Mouse (Mus musculus) hindbrain, embryonic 16.5 days (tissue): ENCODE data around the gene Gtpbp8. TPM values are rescaled to one million over a fixed set of nuclear protein-coding genes. Genes with fewer than 3 reads are reported as not detected.

ENCODE experiments used
- ATAC-seq: fragments of 200-750 bp; cut with Nextera tagmentation; 2 replicates; pipeline ENCODE4 v1.8.0; 2017; ENCODE audit warnings: moderate TSS enrichment, moderate library complexity
- H3K27ac ChIP-seq: fragments of 300-500 bp; sonication (generic); 2 replicates; pipeline ENCODE4 v1.5.1; 2014; ENCODE audit warnings: low read depth, mild to moderate bottlenecking, control low read depth, low read length, moderate library complexity
- H3K27me3 ChIP-seq: fragments of 300-500 bp; sonication (generic); replicated peaks from 2 replicates; pipeline ENCODE4 v1.6.1; 2014; ENCODE audit warnings: low read length; ENCODE audit not compliant: control insufficient read depth, insufficient read depth
- H3K36me3 ChIP-seq: fragments of 300-500 bp; sonication (generic); 2 replicates; pipeline ENCODE4 v1.6.1; 2014; ENCODE audit warnings: mild to moderate bottlenecking, low read length, moderate library complexity, mixed read lengths; ENCODE audit not compliant: control insufficient read depth, insufficient read depth
- H3K4me1 ChIP-seq: fragments of 300-500 bp; sonication (generic); 2 replicates; pipeline ENCODE4 v1.6.1; 2014; ENCODE audit warnings: low read depth, low read length; ENCODE audit not compliant: control insufficient read depth, insufficient read depth
- H3K4me2 ChIP-seq: fragments of 300-500 bp; sonication (generic); 2 replicates; pipeline ENCODE4 v1.6.1; 2014; ENCODE audit warnings: mild to moderate bottlenecking, low read length, control low read depth, moderate library complexity
- H3K4me3 ChIP-seq: fragments of 300-500 bp; sonication (generic); 2 replicates; pipeline ENCODE4 v1.5.1; 2014; ENCODE audit warnings: mild to moderate bottlenecking, low read length, control low read depth, moderate library complexity
- H3K9ac ChIP-seq: fragments of 300-500 bp; sonication (generic); 2 replicates; pipeline ENCODE4 v1.6.1; 2014; ENCODE audit warnings: low read depth, mild to moderate bottlenecking, control low read depth, low read length, moderate library complexity
- H3K9me3 ChIP-seq: fragments of 300-500 bp; sonication (generic); 2 replicates; pipeline ENCODE4 v1.6.1; 2014; ENCODE audit warnings: mild to moderate bottlenecking, low read length, moderate library complexity; ENCODE audit not compliant: control insufficient read depth
- WGBS: fragments of 180-500 bp; shearing (Covaris S2); extraction: QIAGEN DNeasy Blood & Tissue Kit; methylation state at CpG from one replicate; pipeline ENCODE4 v1.1.7; 2014; 5-methylcytosine and 5-hydroxymethylcytosine counted together
- polyA plus RNA-seq: library from polyadenylated mRNA; unstranded; fragments of >200 nt; fragmentation: Nextera tagmentation; extraction: Ambion mirVana; gene quantifications from 2 replicates; pipeline ENCODE4 v1.2.1, GENCODE M21; 2015

Gene Gtpbp8
- polyA plus RNA-seq, 1 experiment from 2014 or later, result 35.4 TPM

DNA sequence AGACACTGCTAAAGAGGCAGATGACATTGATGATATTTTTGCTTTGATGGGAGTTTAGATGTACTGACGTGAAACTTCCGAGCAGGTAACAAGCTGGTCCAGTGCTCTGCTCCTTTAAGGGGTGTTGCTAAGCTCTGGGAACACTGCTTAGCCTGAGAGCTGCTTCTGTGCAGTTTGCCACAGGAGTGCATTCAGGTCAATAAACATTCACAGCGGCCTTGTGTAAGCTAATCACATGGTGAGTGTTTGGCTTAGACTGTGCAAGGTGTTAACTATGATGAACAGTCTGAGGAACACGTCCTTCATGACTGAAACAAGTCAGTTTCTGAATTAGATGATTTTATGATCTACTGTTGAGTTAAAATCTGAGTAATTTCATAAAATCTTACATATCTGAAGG is 10.0 kb downstream of the Gtpbp8 start:
- Histone ChIP-seq H3K4me2 (no peak overlapping the region), H3K27me3 (no peaks in the 10 kb centered on the region), H3K27ac (no peak overlapping the region), H3K4me1 (no peaks in the 10 kb centered on the region), H3K4me3 (no peak overlapping the region), H3K9ac (no peak overlapping the region), H3K9me3 (no peaks in the 10 kb centered on the region), H3K36me3 (peaks cover 42% of the 10 kb centered on the region)
- 88% methylated on average over 4 of the region's 4 CpGs for WGBS
- no peak for ATAC-seq

DNA sequence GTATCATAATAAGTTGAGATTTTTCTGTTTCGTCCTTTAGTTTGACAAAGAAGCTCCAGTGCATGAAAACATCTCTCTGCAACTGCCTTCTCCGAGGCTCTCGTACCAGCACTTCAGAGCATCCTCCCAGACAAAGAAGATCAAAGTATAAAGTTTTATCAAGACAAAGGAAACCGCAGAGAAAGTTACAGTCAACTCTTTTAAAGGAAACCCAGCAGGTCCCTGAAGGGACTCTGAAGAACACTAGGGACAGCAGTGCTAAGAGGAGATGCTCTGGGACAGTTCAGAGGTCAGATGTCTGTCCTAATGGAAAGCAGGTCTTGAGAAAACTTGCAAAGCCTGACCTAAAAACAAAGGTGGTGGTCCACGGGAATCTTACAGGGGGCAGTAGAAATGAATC is 10.5 kb downstream of the Gtpbp8 start:
- Histone ChIP-seq H3K4me2 (no peak overlapping the region), H3K4me3 (no peak overlapping the region), H3K4me1 (no peaks in the 10 kb centered on the region), H3K27me3 (no peaks in the 10 kb centered on the region), H3K36me3 (peaks cover 42% of the 10 kb centered on the region), H3K27ac (no peak overlapping the region), H3K9me3 (no peaks in the 10 kb centered on the region), H3K9ac (no peak overlapping the region)
- no peak for ATAC-seq
- 89% methylated on average over 5 of the region's 5 CpGs for WGBS

DNA sequence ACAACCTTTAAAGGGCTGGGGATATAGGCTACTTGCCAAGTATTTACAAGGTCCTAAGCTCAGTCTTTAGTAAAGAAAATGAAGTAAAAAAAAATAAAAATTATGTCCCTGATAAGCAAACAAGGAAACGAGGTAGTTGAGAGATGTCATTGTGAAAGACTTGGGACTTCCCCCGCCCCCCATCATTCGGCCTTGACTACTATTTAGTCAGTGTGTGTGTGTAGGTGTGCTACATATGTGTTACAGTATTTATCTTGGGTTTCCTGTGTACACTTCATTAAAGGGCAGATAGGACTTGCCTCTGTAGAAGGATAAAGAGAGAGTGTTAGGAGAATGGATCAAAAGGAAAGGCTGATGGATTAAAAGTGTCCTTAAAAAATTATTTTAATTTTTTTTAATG is 12.1 kb downstream of the Gtpbp8 start:
- Histone ChIP-seq H3K4me1 (no peaks in the 10 kb centered on the region), H3K27ac (no peak overlapping the region), H3K36me3 (peaks cover 45% of the 10 kb centered on the region), H3K9ac (no peak overlapping the region), H3K27me3 (no peaks in the 10 kb centered on the region), H3K4me2 (no peak overlapping the region), H3K9me3 (no peaks in the 10 kb centered on the region), H3K4me3 (no peak overlapping the region)
- 86% methylated on average over 3 of the region's 3 CpGs for WGBS
- ATAC-seq, result no peak

DNA sequence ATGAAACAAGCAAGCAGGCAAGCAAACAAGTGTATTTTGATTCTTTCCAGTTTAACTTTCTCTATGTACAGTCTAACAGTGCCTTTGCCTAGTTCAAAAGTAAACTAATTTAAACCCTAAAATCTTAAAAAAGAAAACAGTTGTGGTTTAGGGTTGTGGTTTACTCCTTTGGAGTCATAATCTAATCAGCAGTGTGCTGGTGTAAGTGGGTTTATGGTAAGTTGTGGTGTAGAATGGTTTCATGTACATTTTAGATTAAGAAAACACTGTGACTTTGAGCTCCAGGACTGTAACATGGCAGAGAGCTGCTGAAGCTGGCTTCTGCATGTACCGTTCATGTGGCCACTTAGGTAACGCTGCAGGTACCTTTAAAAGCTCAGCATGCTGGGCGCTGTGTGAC is 18.6 kb downstream of the Gtpbp8 start:
- no peak for ATAC-seq
- Histone ChIP-seq H3K4me2 (no peak overlapping the region), H3K27ac (no peak overlapping the region), H3K4me1 (peaks cover 13% of the 10 kb centered on the region), H3K36me3 (peaks cover 12% of the 10 kb centered on the region), H3K4me3 (no peak overlapping the region), H3K9me3 (no peaks in the 10 kb centered on the region), H3K27me3 (no peaks in the 10 kb centered on the region), H3K9ac (no peak overlapping the region)
- WGBS, result 96% methylated on average over 3 of the region's 3 CpGs

DNA sequence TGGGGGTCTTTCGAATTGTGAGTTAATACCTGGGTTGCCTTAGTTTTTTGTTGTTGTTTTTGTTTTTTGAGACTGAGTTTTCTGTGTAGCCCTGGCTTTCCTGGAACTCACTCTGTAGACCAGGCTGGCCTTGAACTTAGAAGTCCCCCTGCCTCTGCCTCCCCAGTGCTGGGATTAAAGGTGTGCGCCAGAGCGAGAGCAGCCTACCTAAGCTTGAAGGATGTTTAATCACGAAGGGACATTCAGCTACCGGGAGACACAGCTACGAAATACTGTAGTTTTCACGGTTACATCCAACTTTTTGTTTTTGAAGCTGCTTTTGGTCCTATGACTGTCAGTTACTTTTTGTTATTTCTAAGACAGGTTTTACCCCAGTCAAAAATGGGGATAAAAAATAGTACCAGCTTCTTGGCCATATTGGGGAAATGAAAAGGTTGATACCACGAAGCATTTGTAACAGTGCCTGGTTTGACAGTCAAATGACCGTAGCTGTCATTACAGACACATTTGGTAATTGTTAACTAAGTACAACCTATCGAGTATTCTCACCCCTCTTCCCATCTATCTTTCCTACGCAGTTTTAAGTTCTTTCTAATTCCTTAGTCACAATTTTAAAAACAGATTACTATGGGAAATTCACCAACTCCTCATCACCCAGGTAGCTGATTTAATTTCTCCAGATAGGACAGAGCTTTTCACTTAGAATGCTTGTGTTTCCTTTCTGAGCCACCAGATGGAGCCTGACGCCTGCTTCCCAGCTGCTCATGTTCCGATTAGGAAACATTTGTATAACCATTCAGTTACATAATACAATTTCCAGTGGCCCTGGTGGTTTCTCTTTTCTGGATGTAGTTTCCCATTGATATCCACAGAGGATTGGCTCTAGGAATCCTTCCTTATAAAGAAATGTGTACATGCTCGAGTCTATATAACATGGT is 20.6 kb downstream of the Gtpbp8 start:
- Histone ChIP-seq H3K4me2 (peak overlapping the region; percentile 82), H3K9me3 (no peaks in the 10 kb centered on the region), H3K27ac (no peak overlapping the region), H3K9ac (peak overlapping the region; percentile 97), H3K36me3 (peaks cover 5% of the 10 kb centered on the region; the same call in 1 of the 2 replicates), H3K27me3 (no peaks in the 10 kb centered on the region), H3K4me3 (peak overlapping the region; percentile 91), H3K4me1 (peaks cover 13% of the 10 kb centered on the region)
- ATAC-seq, result no peak
- 49% methylated on average over 14 of the region's 14 CpGs for WGBS

DNA sequence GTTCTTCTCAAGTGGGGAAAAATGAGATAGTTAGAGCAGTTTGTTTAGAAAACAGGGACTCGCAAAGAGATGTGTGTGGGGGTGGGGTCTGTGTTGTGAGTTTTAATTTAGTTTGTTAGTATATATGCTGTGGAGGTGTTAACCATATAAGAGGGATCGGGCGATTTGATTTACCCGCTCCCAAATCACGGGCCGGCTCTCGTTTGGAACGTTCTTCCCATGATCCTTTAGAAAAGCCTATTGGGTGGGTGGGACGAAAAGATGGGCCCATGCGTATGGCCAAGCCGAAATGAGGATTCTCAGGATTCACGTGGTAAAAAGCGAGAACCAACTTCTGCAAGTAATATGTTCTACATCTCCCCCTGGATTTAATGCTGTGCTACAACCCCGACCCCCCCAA is 21.3 kb downstream of the Gtpbp8 start:
- Histone ChIP-seq H3K27ac (peak overlapping the region; percentile 96), H3K36me3 (0 out of 2 replicates have a peak, but pooled peaks cover 3% of the 10 kb centered on the region), H3K4me3 (peak overlapping the region; percentile 91), H3K4me1 (peaks cover 13% of the 10 kb centered on the region), H3K27me3 (no peaks in the 10 kb centered on the region), H3K4me2 (peak overlapping the region; percentile 82), H3K9ac (peak overlapping the region; percentile 97), H3K9me3 (no peaks in the 10 kb centered on the region)
- ATAC-seq, result peak; percentile 43
- under 1% methylated on average over 14 of the region's 14 CpGs for WGBS

DNA sequence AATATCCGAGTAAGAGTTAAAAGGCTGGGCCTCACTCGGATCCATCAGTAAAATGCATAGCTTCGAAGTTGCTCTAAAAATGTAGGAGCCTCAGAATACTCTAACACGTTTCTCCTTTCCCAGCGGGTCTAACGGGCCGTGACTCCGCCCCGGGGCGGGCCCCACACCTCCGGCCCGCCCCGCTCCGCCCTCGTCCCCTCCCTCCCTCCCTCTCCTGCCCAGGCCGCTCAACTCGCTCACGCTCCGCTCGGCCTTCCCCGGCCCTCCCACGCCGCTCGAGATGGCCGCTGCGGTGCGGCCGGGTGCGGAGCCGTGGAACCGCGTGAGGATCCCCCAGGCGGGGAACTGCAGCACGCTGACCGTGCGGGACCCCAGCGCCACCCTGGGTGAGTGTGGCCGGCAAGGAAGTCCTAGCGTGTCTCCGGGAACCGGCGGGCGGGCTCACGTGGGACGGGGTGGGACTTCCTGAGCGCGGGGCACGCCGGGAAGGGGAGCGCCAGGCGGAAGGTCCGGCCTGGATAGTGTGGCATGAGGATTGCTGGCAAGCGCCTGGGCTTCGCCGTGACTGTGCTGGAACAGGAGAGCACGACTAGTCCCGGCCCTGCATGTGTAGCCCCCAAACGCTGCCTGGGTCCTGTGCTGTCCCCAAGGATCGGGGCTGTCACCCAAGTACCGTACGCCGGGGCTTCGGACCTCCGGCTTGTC is 21.9 kb downstream of the Gtpbp8 start, which contains the start of gene Nepro:
Gene Nepro, plus strand, starts transcription at position 219 of the 705 bp plus-strand sequence.
- peak; percentile 98 for ATAC-seq
- no peaks in the 10 kb centered on the region for H3K27me3 ChIP-seq
- H3K4me3 ChIP-seq, result peak within 1 kb of the TSS; percentile 91
- peak within 1 kb of the TSS; percentile 97 for H3K9ac ChIP-seq
- no peaks in the 10 kb centered on the region for H3K36me3 ChIP-seq
- WGBS, result under 1% methylated on average over 50 of the region's 64 CpGs
- H3K27ac ChIP-seq, result peak within 1 kb of the TSS; percentile 96
- H3K9me3 ChIP-seq, result no peaks in the 10 kb centered on the region
- H3K4me2 ChIP-seq, result peak within 1 kb of the TSS; percentile 82
- H3K4me1 ChIP-seq, result peaks cover 13% of the 10 kb centered on the region

DNA sequence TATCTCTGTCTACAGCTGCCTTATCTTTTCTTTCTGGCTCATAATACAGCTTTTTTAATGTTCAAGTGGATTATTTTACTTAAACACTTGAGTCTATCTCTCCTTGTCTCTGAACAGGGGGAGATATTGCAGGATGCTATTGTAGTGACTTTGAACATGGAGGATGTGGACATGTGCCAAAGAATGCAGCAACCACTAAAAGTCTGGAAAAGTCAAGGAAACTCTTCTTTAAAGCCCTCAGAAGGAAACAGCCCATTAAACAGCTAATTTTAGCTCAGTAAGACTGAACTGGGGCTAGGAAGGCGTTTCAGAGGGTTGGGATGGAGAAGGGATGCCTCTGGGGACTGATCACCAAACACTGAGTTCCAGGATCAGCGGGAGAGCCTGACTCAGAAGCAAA is 23.5 kb downstream of the Gtpbp8 start:
- no peak for ATAC-seq
- Histone ChIP-seq H3K36me3 (no peaks in the 10 kb centered on the region), H3K9ac (no peak overlapping the region), H3K27ac (no peak overlapping the region), H3K4me2 (no peak overlapping the region), H3K27me3 (no peaks in the 10 kb centered on the region), H3K9me3 (no peaks in the 10 kb centered on the region), H3K4me3 (no peak overlapping the region), H3K4me1 (peaks cover 13% of the 10 kb centered on the region)
- WGBS, result 79% methylated on average over 2 of the region's 2 CpGs

DNA sequence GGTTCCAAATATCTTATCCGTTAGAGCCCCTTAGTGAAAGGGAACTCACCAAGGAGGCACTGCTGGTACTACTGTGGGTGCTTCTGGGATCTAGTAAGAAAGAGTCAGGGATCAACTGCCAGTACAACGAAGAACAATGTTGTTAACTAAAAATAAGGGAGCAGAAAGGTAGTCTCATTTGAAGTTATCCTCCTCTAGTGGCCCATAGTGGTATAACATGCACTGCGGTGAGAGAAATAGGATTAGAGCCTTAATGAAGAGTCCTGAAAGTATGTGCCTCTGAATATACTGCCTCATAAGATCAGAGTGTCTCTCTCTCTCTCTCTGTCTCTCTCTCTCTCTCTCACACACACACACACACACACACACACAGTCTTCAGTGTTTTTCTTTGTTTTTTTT is 25.6 kb downstream of the Gtpbp8 start:
- Histone ChIP-seq H3K36me3 (no peaks in the 10 kb centered on the region), H3K4me1 (peaks cover 8% of the 10 kb centered on the region), H3K9me3 (no peaks in the 10 kb centered on the region), H3K27ac (no peak overlapping the region), H3K4me3 (no peak overlapping the region), H3K9ac (no peak overlapping the region), H3K4me2 (no peak overlapping the region), H3K27me3 (no peaks in the 10 kb centered on the region)
- WGBS, result 72% methylated on average over 3 of the region's 3 CpGs
- ATAC-seq, result no peak
